Mouse (Mus musculus): Measurements from ENCODE around the gene Lpin2. TPM values are rescaled to one million over a fixed set of nuclear protein-coding genes. Genes with fewer than 3 reads are reported as not detected.
A peak's percentile ranks its signal among the peaks of the same experiment; 100 is the strongest.

Gene Lpin2
- total and polyA plus RNA-seq, 3 experiments = 22.4 to 32.1 TPM; not detected in 1

- TF ChIP-seq KAT2A (conservative IDR thresholded peaks at IDR 0.05; ENCODE audit: low read depth, low read length) = no peak
- TF ChIP-seq POLR2A (IDR thresholded peaks at IDR 0.05; ENCODE audit: control insufficient read depth in 1 of 2, insufficient read depth in 1 of 2, low read depth in 1 of 2, low read length in 2 of 2, poor library complexity in 1 of 2) = no peak
- no peak for TF ChIP-seq ZNF384 (IDR thresholded peaks at IDR 0.05; ENCODE audit: low read depth, low read length)
- TF ChIP-seq EP300 (IDR thresholded peaks at IDR 0.05; ENCODE audit: low read depth in 1 of 2, low read length in 2 of 2) = peak; percentile 45 to 56
- TF ChIP-seq MXI1 (IDR thresholded peaks at IDR 0.05; ENCODE audit: low read depth, low read length) = peak; percentile 49
- TF ChIP-seq CHD2 (IDR thresholded peaks at IDR 0.05; ENCODE audit: low read length) = no peak
These were observed 102.5 kb downstream of the Lpin2 start (continued) for GRCm38 (mm10) chr17:71284890-71285289.

GRCm38 (mm10) chr17:71285929-71286328 is 103.6 kb downstream of the Lpin2 start:
- Histone ChIP-seq H3K79me2 (ENCODE audit: control insufficient read depth, insufficient read depth, low read length, poor library complexity) (peaks cover 31% of the 10 kb centered on the region), H3K27me3 (ENCODE audit: control insufficient read depth in 1 of 2, insufficient read depth in 2 of 2, low read length in 2 of 2) (no peaks in the 10 kb centered on the region), H3K9ac (ENCODE audit: control insufficient read depth, low read depth, low read length, poor library complexity, severe bottlenecking) (peak overlapping the region; percentile 56), H3K36me3 (ENCODE audit: control insufficient read depth in 1 of 2, insufficient read depth in 2 of 2, low read length in 2 of 2) (peaks cover 2 to 57% of the 10 kb centered on the region in 2 experiments; a peak in 3 of 4 replicates), H3K27ac (ENCODE audit: control insufficient read depth, low read depth, low read length) (peak overlapping the region; percentile 67), H3K9me3 (replicated peaks; ENCODE audit: insufficient read depth, low read length) (no peaks in the 10 kb centered on the region), H3K4me3 (ENCODE audit: control insufficient read depth in 1 of 2, insufficient read depth in 1 of 2, low read depth in 2 of 2, low read length in 2 of 2) (no peak overlapping the region), H3K4me1 (ENCODE audit: control insufficient read depth in 1 of 2, insufficient read depth in 2 of 2, low read length in 2 of 2) (peaks cover 48 to 55% of the 10 kb centered on the region in 2 experiments)
- DNase-seq (ENCODE audit: low read depth, low spot score) = peak; percentile 83
- TF ChIP-seq EP300 (IDR thresholded peaks at IDR 0.05; ENCODE audit: low read depth in 1 of 2, low read length in 2 of 2) (peak in 1 of 2 experiments; percentile 56; a peak in 2 of 4 replicates), POLR2A (IDR thresholded peaks at IDR 0.05; ENCODE audit: control insufficient read depth in 1 of 2, insufficient read depth in 1 of 2, low read depth in 1 of 2, low read length in 2 of 2, poor library complexity in 1 of 2) (peak in 1 of 2 experiments; percentile 53; a peak in 2 of 4 replicates), ZMIZ1 (IDR thresholded peaks at IDR 0.05; ENCODE audit: low read depth, low read length) (0 out of 2 replicates have a peak, but pooled peaks have one; percentile 12), JUND (IDR thresholded peaks at IDR 0.05; ENCODE audit: low read depth, low read length) (no peak), ELF1 (IDR thresholded peaks at IDR 0.05; ENCODE audit: low read depth, low read length) (no peak), ETS1 (IDR thresholded peaks at IDR 0.05; ENCODE audit: low read depth, low read length) (peak; percentile 35; the same call in 1 of the 2 replicates), TBP (IDR thresholded peaks at IDR 0.05; ENCODE audit: low read depth, low read length) (peak; percentile 53; the same call in 1 of the 2 replicates), MYB (IDR thresholded peaks at IDR 0.05; ENCODE audit: low read depth, low read length) (0 out of 2 replicates have a peak, but pooled peaks have one; percentile 9)

GRCm38 (mm10) chr17:71287586-71287985 is 105.2 kb downstream of the Lpin2 start:
- peak; percentile 58 for DNase-seq (ENCODE audit: low read depth, low spot score)
- Histone ChIP-seq H3K9ac (ENCODE audit: control insufficient read depth, low read depth, low read length, poor library complexity, severe bottlenecking) (peak overlapping the region; percentile 18; the same call in 1 of the 2 replicates), H3K27me3 (ENCODE audit: control insufficient read depth in 1 of 2, insufficient read depth in 2 of 2, low read length in 2 of 2) (no peaks in the 10 kb centered on the region), H3K27ac (ENCODE audit: control insufficient read depth, low read depth, low read length) (peak overlapping the region; percentile 94), H3K79me2 (ENCODE audit: control insufficient read depth, insufficient read depth, low read length, poor library complexity) (peaks cover 31% of the 10 kb centered on the region), H3K36me3 (ENCODE audit: control insufficient read depth in 1 of 2, insufficient read depth in 2 of 2, low read length in 2 of 2) (peaks cover 2 to 72% of the 10 kb centered on the region in 2 experiments; a peak in 3 of 4 replicates), H3K4me3 (ENCODE audit: control insufficient read depth in 1 of 2, insufficient read depth in 1 of 2, low read depth in 2 of 2, low read length in 2 of 2) (no peak overlapping the region; a peak in 1 of 4 replicates), H3K4me1 (ENCODE audit: control insufficient read depth in 1 of 2, insufficient read depth in 2 of 2, low read length in 2 of 2) (peaks cover 58 to 71% of the 10 kb centered on the region in 2 experiments), H3K9me3 (replicated peaks; ENCODE audit: insufficient read depth, low read length) (no peaks in the 10 kb centered on the region)
- TF ChIP-seq MAZ (IDR thresholded peaks at IDR 0.05; ENCODE audit: low read depth, low read length) (0 out of 2 replicates have a peak, but pooled peaks have one; percentile 2), UBTF (IDR thresholded peaks at IDR 0.05; ENCODE audit: borderline replicate concordance, insufficient read depth, low read depth, low read length) (no peak)
